Mouse (Mus musculus): Measurements from ENCODE around the gene Sart1. TPM values are rescaled to one million over a fixed set of nuclear protein-coding genes. Genes with fewer than 3 reads are reported as not detected.

The Sart1 gene
- polyA plus RNA-seq, 1 experiment: 86.5 TPM

GRCm38 (mm10) chr19:5377446-5377845, 11.1 kb downstream of the Sart1 start:
- peak in 1 of 2 experiments; percentile 53 for DNase-seq
- Histone ChIP-seq H3K27me3 (ENCODE audit: control insufficient read depth, insufficient read depth, low read length) (no peaks in the 10 kb centered on the region), H3K4me1 (ENCODE audit: control insufficient read depth, insufficient read depth, low read length) (peaks cover 7% of the 10 kb centered on the region), H3K27ac (ENCODE audit: insufficient read depth, low read length) (no peak overlapping the region), H3K4me3 (replicated peaks; ENCODE audit: insufficient read depth, low read depth, low read length) (no peak overlapping the region)
- TF ChIP-seq POLR2A (IDR thresholded peaks at IDR 0.05; ENCODE audit: borderline replicate concordance, insufficient read depth, low read length) (no peak), CTCF (IDR thresholded peaks at IDR 0.05; ENCODE audit: borderline replicate concordance, insufficient read depth, low read depth, low read length) (no peak)
- 69% methylated on average over 1 of the region's 1 CpGs for WGBS

GRCm38 (mm10) chr19:5374748-5375147, 13.8 kb downstream of the Sart1 start:
- Histone ChIP-seq H3K4me3 (replicated peaks; ENCODE audit: insufficient read depth, low read depth, low read length) (no peak overlapping the region), H3K27ac (ENCODE audit: insufficient read depth, low read length) (no peak overlapping the region), H3K27me3 (ENCODE audit: control insufficient read depth, insufficient read depth, low read length) (no peaks in the 10 kb centered on the region), H3K4me1 (ENCODE audit: control insufficient read depth, insufficient read depth, low read length) (peaks cover 7% of the 10 kb centered on the region)
- 77% methylated on average over 4 of the region's 4 CpGs for WGBS
- TF ChIP-seq POLR2A (IDR thresholded peaks at IDR 0.05; ENCODE audit: borderline replicate concordance, insufficient read depth, low read length) (no peak), CTCF (IDR thresholded peaks at IDR 0.05; ENCODE audit: borderline replicate concordance, insufficient read depth, low read depth, low read length) (no peak)
- DNase-seq: no peak

GRCm38 (mm10) chr19:5374177-5374576, 14.3 kb downstream of the Sart1 start:
- Histone ChIP-seq H3K27me3 (ENCODE audit: control insufficient read depth, insufficient read depth, low read length) (no peaks in the 10 kb centered on the region), H3K4me1 (ENCODE audit: control insufficient read depth, insufficient read depth, low read length) (peaks cover 7% of the 10 kb centered on the region), H3K27ac (ENCODE audit: insufficient read depth, low read length) (no peak overlapping the region), H3K4me3 (replicated peaks; ENCODE audit: insufficient read depth, low read depth, low read length) (no peak overlapping the region)
- TF ChIP-seq POLR2A (IDR thresholded peaks at IDR 0.05; ENCODE audit: borderline replicate concordance, insufficient read depth, low read length) (no peak), CTCF (IDR thresholded peaks at IDR 0.05; ENCODE audit: borderline replicate concordance, insufficient read depth, low read depth, low read length) (no peak)
- no peak for DNase-seq
- WGBS: 86% methylated on average over 4 of the region's 4 CpGs

GRCm38 (mm10) chr19:5372724-5373123, 15.8 kb downstream of the Sart1 start:
- no peak overlapping the region for H3K27ac ChIP-seq (ENCODE audit: insufficient read depth, low read length)
- no peaks in the 10 kb centered on the region for H3K27me3 ChIP-seq (ENCODE audit: control insufficient read depth, insufficient read depth, low read length)
- no peak for DNase-seq
- WGBS: 91% methylated on average over 7 of the region's 7 CpGs
- no peak overlapping the region for H3K4me3 ChIP-seq (replicated peaks; ENCODE audit: insufficient read depth, low read depth, low read length)
- TF ChIP-seq CTCF (IDR thresholded peaks at IDR 0.05; ENCODE audit: borderline replicate concordance, insufficient read depth, low read depth, low read length) (no peak), POLR2A (IDR thresholded peaks at IDR 0.05; ENCODE audit: borderline replicate concordance, insufficient read depth, low read length) (no peak)
- peaks cover 3% of the 10 kb centered on the region; the same call in 1 of the 2 replicates for H3K4me1 ChIP-seq (ENCODE audit: control insufficient read depth, insufficient read depth, low read length)

GRCm38 (mm10) chr19:5370932-5371331, 17.6 kb downstream of the Sart1 start:
- no peak for DNase-seq
- TF ChIP-seq POLR2A (IDR thresholded peaks at IDR 0.05; ENCODE audit: borderline replicate concordance, insufficient read depth, low read length): no peak
- no peak for TF ChIP-seq CTCF (IDR thresholded peaks at IDR 0.05; ENCODE audit: borderline replicate concordance, insufficient read depth, low read depth, low read length)

GRCm38 (mm10) chr19:5367455-5367854, 21.0 kb downstream of the Sart1 start:
- Histone ChIP-seq H3K27me3 (ENCODE audit: control insufficient read depth, insufficient read depth, low read length) (no peaks in the 10 kb centered on the region), H3K4me1 (ENCODE audit: control insufficient read depth, insufficient read depth, low read length) (peaks cover 3% of the 10 kb centered on the region; the same call in 1 of the 2 replicates), H3K27ac (ENCODE audit: insufficient read depth, low read length) (no peak overlapping the region), H3K4me3 (replicated peaks; ENCODE audit: insufficient read depth, low read depth, low read length) (peak overlapping the region; percentile 67)
- WGBS: 11% methylated on average over 11 of the region's 11 CpGs
- no peak for DNase-seq
- TF ChIP-seq POLR2A (IDR thresholded peaks at IDR 0.05; ENCODE audit: borderline replicate concordance, insufficient read depth, low read length) (no peak), CTCF (IDR thresholded peaks at IDR 0.05; ENCODE audit: borderline replicate concordance, insufficient read depth, low read depth, low read length) (no peak)

More at GRCm38 (mm10) chr19:5370932-5371331, 17.6 kb downstream of the Sart1 start:
- WGBS: 81% methylated on average over 3 of the region's 3 CpGs
- Histone ChIP-seq H3K27me3 (ENCODE audit: control insufficient read depth, insufficient read depth, low read length) (no peaks in the 10 kb centered on the region), H3K4me1 (ENCODE audit: control insufficient read depth, insufficient read depth, low read length) (peaks cover 3% of the 10 kb centered on the region; the same call in 1 of the 2 replicates), H3K4me3 (replicated peaks; ENCODE audit: insufficient read depth, low read depth, low read length) (no peak overlapping the region), H3K27ac (ENCODE audit: insufficient read depth, low read length) (no peak overlapping the region)

- no peak for DNase-seq
- WGBS: 1% methylated on average over 33 of the region's 33 CpGs
Observed at GRCm38 (mm10) chr19:5367053-5367359, 21.5 kb downstream of the Sart1 start, which contains the start of gene Banf1. TSS of gene Banf1 (minus strand) at chr19:5367168.

GRCm38 (mm10) chr19:5366175-5367052, 22.1 kb downstream of the Sart1 start, which contains the start of gene Eif1ad:
TSS of gene Eif1ad (plus strand) at chr19:5366741.
- Histone ChIP-seq H3K27me3 (ENCODE audit: control insufficient read depth, insufficient read depth, low read length) (no peaks in the 10 kb centered on the region), H3K27ac (ENCODE audit: insufficient read depth, low read length) (peak within 1 kb of the TSS; percentile 89), H3K4me3 (replicated peaks; ENCODE audit: insufficient read depth, low read depth, low read length) (peak within 1 kb of the TSS; percentile 67), H3K4me1 (ENCODE audit: control insufficient read depth, insufficient read depth, low read length) (peaks cover 3% of the 10 kb centered on the region; the same call in 1 of the 2 replicates)
- peak; percentile 62; the same call in 1 of the 2 replicates for TF ChIP-seq POLR2A (IDR thresholded peaks at IDR 0.05; ENCODE audit: borderline replicate concordance, insufficient read depth, low read length)
- no peak for TF ChIP-seq CTCF (IDR thresholded peaks at IDR 0.05; ENCODE audit: borderline replicate concordance, insufficient read depth, low read depth, low read length)
- under 1% methylated on average over 86 of the region's 92 CpGs for WGBS
- peak; percentile 96 to 98 for DNase-seq

More at GRCm38 (mm10) chr19:5367053-5367359, 21.5 kb downstream of the Sart1 start, which contains the start of gene Banf1:
- no peaks in the 10 kb centered on the region for H3K27me3 ChIP-seq (ENCODE audit: control insufficient read depth, insufficient read depth, low read length)
- peak within 1 kb of the TSS; percentile 89 for H3K27ac ChIP-seq (ENCODE audit: insufficient read depth, low read length)
- H3K4me3 ChIP-seq (replicated peaks; ENCODE audit: insufficient read depth, low read depth, low read length): peak within 1 kb of the TSS; percentile 67
- H3K4me1 ChIP-seq (ENCODE audit: control insufficient read depth, insufficient read depth, low read length): peaks cover 3% of the 10 kb centered on the region; the same call in 1 of the 2 replicates
- TF ChIP-seq POLR2A (IDR thresholded peaks at IDR 0.05; ENCODE audit: borderline replicate concordance, insufficient read depth, low read length) (peak; percentile 56; the same call in 1 of the 2 replicates), CTCF (IDR thresholded peaks at IDR 0.05; ENCODE audit: borderline replicate concordance, insufficient read depth, low read depth, low read length) (no peak)

Data from cerebellum, adult 2 months (tissue).